Mouse (Mus musculus) C2C12 (cell line): ENCODE results near the gene Nav2. TPM values are rescaled to one million over a fixed set of nuclear protein-coding genes. Genes with fewer than 3 reads are reported as not detected.

Experiments
- H3K27me3 ChIP-seq: one replicate; pipeline ENCODE4 v1.6.1; 2011; ENCODE audit not compliant: control insufficient read depth, insufficient read depth, insufficient read length
- H3K36me3 ChIP-seq: one replicate; pipeline ENCODE4 v1.6.1; 2011; ENCODE audit not compliant: control insufficient read depth, insufficient read depth
- H3K4me3 ChIP-seq: one replicate; pipeline ENCODE4 v1.5.1; 2011; ENCODE audit warnings: mild to moderate bottlenecking, control low read depth; ENCODE audit not compliant: poor library complexity, insufficient read depth, severe bottlenecking
- H3K79me2 ChIP-seq: one replicate; pipeline ENCODE4 v1.6.1; 2011; ENCODE audit not compliant: control insufficient read depth, insufficient read depth
- H3K79me3 ChIP-seq: one replicate; pipeline ENCODE4 v1.6.1; 2011; ENCODE audit warnings: low read depth, control low read depth
- H3ac ChIP-seq: one replicate; pipeline ENCODE3; 2011; ENCODE audit warnings: low read depth; ENCODE audit not compliant: control insufficient read depth, insufficient read length
- CEBPB ChIP-seq: IDR thresholded peaks from one replicate; pipeline ENCODE4 v1.6.1; 2011; ENCODE audit warnings: low read depth, mild to moderate bottlenecking, control low read depth, moderate library complexity
- CTCF ChIP-seq: IDR thresholded peaks from one replicate; pipeline ENCODE4 v1.5.1; 2011; ENCODE audit not compliant: control insufficient read depth, insufficient read depth, insufficient read length
- FOSL1 ChIP-seq: IDR thresholded peaks from one replicate; pipeline ENCODE4 v1.8.0; 2011; ENCODE audit warnings: mild to moderate bottlenecking, low read length; ENCODE audit not compliant: poor library complexity, insufficient read depth, severe bottlenecking
- MAX ChIP-seq: IDR thresholded peaks from one replicate; pipeline ENCODE4 v1.6.1; 2011; ENCODE audit warnings: mild to moderate bottlenecking, control low read depth
- MYOD1 ChIP-seq: IDR thresholded peaks from one replicate; pipeline ENCODE4 v1.6.1; 2011; ENCODE audit warnings: low read depth; ENCODE audit not compliant: control insufficient read depth, insufficient read length
- MYOG ChIP-seq: IDR thresholded peaks from one replicate; pipeline ENCODE4 v1.6.1; 2011; ENCODE audit not compliant: control insufficient read depth, insufficient read length; ENCODE audit errors: extremely low read depth
- USF1 ChIP-seq: IDR thresholded peaks from one replicate; pipeline ENCODE4 v1.6.1; 2011; ENCODE audit warnings: low read depth, mild to moderate bottlenecking, control low read depth, moderate library complexity
- polyA plus RNA-seq: library from polyadenylated mRNA; unstranded; fragments of >200 nt; fragmentation: generic; extraction: Trizol; gene quantifications from one replicate; pipeline ENCODE4 v1.2.1, GENCODE M21; 2012; ENCODE audit warnings: missing spikeins

Nav2 gene
- polyA plus RNA-seq, 1 experiment: 4.7 TPM

DNA sequence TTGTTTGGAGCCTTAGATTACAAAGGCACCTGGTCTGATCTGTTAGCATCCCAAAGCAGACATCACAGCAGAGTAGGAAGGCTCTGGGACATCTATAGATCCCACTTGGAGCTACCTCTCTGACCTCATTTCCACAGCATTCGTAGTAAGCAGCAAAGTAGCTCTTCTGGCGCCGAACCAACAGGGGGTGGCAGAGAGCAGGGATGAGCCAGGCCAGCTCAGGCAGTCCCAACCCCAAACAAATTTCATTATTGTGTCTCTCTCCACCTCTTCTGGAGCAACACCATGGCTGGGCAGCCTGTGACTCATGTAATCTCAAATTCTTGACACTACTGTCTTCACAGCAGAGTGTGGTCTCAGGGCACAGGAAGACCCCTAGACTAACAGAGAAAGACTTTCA is 19.8 kb downstream of the Nav2 start:
- no peak overlapping the region for H3K4me3 ChIP-seq
- H3K36me3 ChIP-seq: no peaks in the 10 kb centered on the region
- no peaks in the 10 kb centered on the region for H3K79me3 ChIP-seq
- no peak overlapping the region for H3ac ChIP-seq
- TF ChIP-seq CEBPB (no peak), CTCF (peak; percentile 77)
- no peaks in the 10 kb centered on the region for H3K79me2 ChIP-seq
- H3K27me3 ChIP-seq: no peaks in the 10 kb centered on the region

DNA sequence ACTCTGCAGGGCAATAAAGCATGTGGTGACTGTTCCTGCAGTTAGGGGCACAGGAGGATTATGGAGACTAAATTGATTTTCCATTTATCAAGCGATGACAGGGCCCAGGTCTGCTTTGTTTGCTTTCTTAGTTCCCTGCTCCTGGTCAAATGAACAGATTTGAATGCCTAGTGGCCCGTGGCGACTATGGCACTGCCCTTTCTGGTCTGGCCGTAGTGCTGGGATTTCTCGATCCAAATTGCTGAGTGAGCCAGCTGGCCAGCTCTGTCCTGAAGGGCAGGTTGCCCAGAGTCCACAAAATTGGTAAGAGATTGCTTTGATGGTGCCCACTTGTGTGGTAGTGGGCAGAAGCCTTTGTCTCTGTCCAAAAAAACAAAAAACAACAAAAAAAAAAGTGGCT is 21.9 kb downstream of the Nav2 start:
- Histone ChIP-seq H3K79me3 (no peaks in the 10 kb centered on the region), H3K79me2 (no peaks in the 10 kb centered on the region), H3ac (no peak overlapping the region), H3K4me3 (no peak overlapping the region), H3K27me3 (no peaks in the 10 kb centered on the region), H3K36me3 (no peaks in the 10 kb centered on the region)
- no peak for TF ChIP-seq CEBPB
- no peak for TF ChIP-seq FOSL1
- no peak for TF ChIP-seq MYOG
- no peak for TF ChIP-seq MYOD1
- TF ChIP-seq CTCF: no peak
- TF ChIP-seq MAX: no peak
- no peak for TF ChIP-seq USF1

DNA sequence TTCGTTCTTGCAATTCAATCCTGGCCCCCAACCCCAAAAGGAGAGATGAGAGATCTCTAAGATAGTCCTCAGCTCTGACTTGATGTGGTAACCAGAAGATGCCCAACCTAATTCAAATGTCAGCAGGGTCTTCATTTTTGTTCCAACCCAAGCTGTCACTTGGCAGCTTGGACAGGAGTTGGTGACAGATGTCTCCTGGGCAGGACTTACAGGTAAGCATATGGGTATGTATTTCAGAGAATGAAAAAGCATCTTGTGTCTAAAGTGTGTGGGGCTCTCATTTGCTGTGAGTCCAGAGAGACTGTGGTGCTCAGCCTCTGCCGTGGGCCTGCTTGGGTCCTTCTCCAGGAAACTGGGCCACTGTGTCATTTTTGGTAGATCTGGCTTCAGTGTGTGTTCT is 23.6 kb downstream of the Nav2 start:
- Histone ChIP-seq H3K79me2 (no peaks in the 10 kb centered on the region), H3K27me3 (no peaks in the 10 kb centered on the region), H3K79me3 (no peaks in the 10 kb centered on the region)

DNA sequence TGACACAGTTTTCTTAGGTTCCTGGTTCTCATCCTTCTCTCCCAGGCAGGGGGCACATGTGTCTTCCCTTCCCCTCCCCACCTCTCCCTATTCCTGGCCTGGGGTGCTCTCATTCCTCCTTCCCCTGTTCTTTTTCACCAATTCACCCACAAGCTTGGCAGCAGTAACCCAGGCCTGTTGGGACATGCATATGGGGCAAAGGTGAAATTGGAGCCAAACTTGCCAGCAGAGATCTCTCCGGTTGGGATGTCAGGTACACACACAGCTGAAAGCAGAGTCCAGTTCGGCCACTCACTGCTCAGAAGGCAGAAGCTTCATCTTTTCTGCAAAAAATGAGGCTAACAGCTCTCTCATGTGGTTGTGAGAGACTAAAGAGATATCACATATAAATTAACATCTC is 26.3 kb downstream of the Nav2 start:
- H3K27me3 ChIP-seq: no peaks in the 10 kb centered on the region
- TF ChIP-seq MYOD1: no peak
- no peak for TF ChIP-seq CTCF
- TF ChIP-seq MAX: no peak
- no peak for TF ChIP-seq USF1
- TF ChIP-seq MYOG: no peak
- no peak for TF ChIP-seq CEBPB
- no peak for TF ChIP-seq FOSL1
- no peaks in the 10 kb centered on the region for H3K79me2 ChIP-seq
- H3K36me3 ChIP-seq: no peaks in the 10 kb centered on the region
- H3ac ChIP-seq: no peak overlapping the region
- no peaks in the 10 kb centered on the region for H3K79me3 ChIP-seq
- no peak overlapping the region for H3K4me3 ChIP-seq

More for the DNA sequence above, 23.6 kb downstream of the Nav2 start:
- H3K36me3 ChIP-seq: no peaks in the 10 kb centered on the region
- TF ChIP-seq MAX (no peak), MYOG (no peak), FOSL1 (no peak), CEBPB (no peak), CTCF (no peak), MYOD1 (no peak), USF1 (no peak)
- no peak overlapping the region for H3K4me3 ChIP-seq
- no peak overlapping the region for H3ac ChIP-seq

DNA sequence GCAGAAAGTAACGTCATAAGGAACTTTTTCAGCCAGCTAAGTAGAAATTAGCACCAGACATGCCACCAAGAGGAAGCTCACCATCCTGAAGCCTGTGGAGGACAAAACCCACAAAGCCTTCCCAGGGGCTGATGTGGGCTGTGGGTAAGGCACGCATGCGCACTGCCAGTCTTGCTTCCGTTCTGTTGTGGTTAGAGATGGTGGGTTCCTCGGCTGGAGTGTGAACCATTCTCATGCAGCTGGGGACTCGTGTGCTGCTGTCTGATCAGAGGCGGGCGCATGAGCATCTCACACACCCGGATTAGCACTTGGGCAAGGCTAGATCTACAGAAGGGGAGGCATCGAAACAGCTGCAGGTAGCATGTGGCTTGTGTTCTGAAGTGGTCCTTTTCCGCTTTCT is 29.0 kb downstream of the Nav2 start:
- Histone ChIP-seq H3K36me3 (no peaks in the 10 kb centered on the region), H3ac (no peak overlapping the region), H3K79me2 (no peaks in the 10 kb centered on the region), H3K27me3 (no peaks in the 10 kb centered on the region), H3K4me3 (no peak overlapping the region), H3K79me3 (no peaks in the 10 kb centered on the region)
- no peak for TF ChIP-seq CTCF
- TF ChIP-seq MAX: no peak
- TF ChIP-seq MYOG: no peak
- no peak for TF ChIP-seq CEBPB
- no peak for TF ChIP-seq MYOD1

DNA sequence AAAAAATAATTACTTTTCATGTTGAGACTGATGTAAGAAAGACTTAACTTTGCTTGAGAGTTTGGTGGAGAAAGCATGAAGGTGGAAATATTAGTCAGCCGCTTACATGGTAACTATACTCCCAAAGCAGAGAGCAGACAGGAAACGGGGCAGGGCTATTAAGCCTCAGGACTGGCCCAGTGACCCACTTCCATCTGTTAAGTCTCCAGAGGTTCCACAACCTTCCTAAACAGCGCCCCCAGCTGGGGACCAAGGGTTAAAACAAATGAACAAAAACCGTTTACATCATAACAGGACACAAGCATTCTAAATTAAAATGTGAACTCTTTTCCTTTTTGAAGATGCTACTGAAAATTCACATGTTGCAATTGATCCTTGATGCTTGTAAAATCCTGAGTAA is 29.7 kb downstream of the Nav2 start:
- no peak overlapping the region for H3K4me3 ChIP-seq
- TF ChIP-seq MYOG (no peak), USF1 (no peak), CEBPB (no peak), MAX (no peak), FOSL1 (no peak), CTCF (no peak), MYOD1 (no peak)
- H3K79me3 ChIP-seq: no peaks in the 10 kb centered on the region
- H3K27me3 ChIP-seq: no peaks in the 10 kb centered on the region
- no peaks in the 10 kb centered on the region for H3K79me2 ChIP-seq
- no peak overlapping the region for H3ac ChIP-seq
- H3K36me3 ChIP-seq: no peaks in the 10 kb centered on the region
